Mouse (Mus musculus): ENCODE data around the gene Tmed3. TPM values are rescaled to one million over a fixed set of nuclear protein-coding genes. Genes with fewer than 3 reads are reported as not detected.

Gene Tmed3
- total and polyA plus RNA-seq, 3 experiments, result 55.4 to 84.0 (median 80.9) TPM

- dilution Hi-C loops (cut with MboI; ENCODE audit: extremely low pct_ligation_motif_present, extremely low pct_unique_long_range_greater_than_20kb, low sequenced_read_pairs), result no loop called here
- Histone ChIP-seq H3K27ac (ENCODE audit: insufficient read depth, low read depth) (no peak overlapping the region), H3K4me1 (ENCODE audit: control insufficient read depth in 1 of 2, insufficient read depth in 2 of 2) (peaks cover 3 to 8% of the 10 kb centered on the region in 2 experiments; a peak in 3 of 4 replicates), H3K4me3 (replicated peaks in 1 of 3; ENCODE audit: low read depth in 2 of 3, low read length in 2 of 3, poor library complexity in 1 of 3) (no peak overlapping the region), H3K36me3 (replicated peaks in 1 of 2; ENCODE audit: control insufficient read depth in 1 of 2, insufficient read depth in 1 of 2, low read length in 1 of 2) (no peaks in the 10 kb centered on the region), H3K27me3 (replicated peaks) (no peaks in the 10 kb centered on the region), H3K9ac (ENCODE audit: insufficient read depth, low read depth) (no peak overlapping the region), H3K9me3 (replicated peaks; ENCODE audit: low read length) (no peaks in the 10 kb centered on the region), H3K79me2 (replicated peaks; ENCODE audit: control insufficient read depth, extremely low read depth, insufficient read depth, poor library complexity, severe bottlenecking) (no peaks in the 10 kb centered on the region), H3K4me2 (ENCODE audit: insufficient read depth, low read depth, poor library complexity, severe bottlenecking) (no peak overlapping the region)
- in situ Hi-C loops (cut with MboI; ENCODE audit: low pct_ligation_motif_present, low pct_unique_long_range_greater_than_20kb, low sequenced_read_pairs), result loop anchor here (25.0 kb wide), 1 partner anchor 449 kb away; no protein-coding TSS in a partner anchor
- no peak for DNase-seq (ENCODE audit: extremely low read depth)
- TF ChIP-seq MYC (IDR thresholded peaks at IDR 0.05; ENCODE audit: low read depth, low read length) (no peak), CTCF (conservative IDR thresholded peaks at IDR 0.05 in 1 of 2, IDR thresholded peaks at IDR 0.05 in 1 of 2; ENCODE audit: low read depth in 2 of 2, low read length in 2 of 2) (peak in 1 of 2 experiments; percentile 57; a peak in 2 of 4 replicates), MXI1 (IDR thresholded peaks at IDR 0.05; ENCODE audit: low read depth, low read length) (no peak), E2F4 (IDR thresholded peaks at IDR 0.05; ENCODE audit: insufficient replicate concordance, low read depth, low read length) (no peak), MAX (IDR thresholded peaks at IDR 0.05; ENCODE audit: low read length) (no peak), RAD21 (IDR thresholded peaks at IDR 0.05; ENCODE audit: low read depth, low read length) (peak; percentile 43), NRF1 (IDR thresholded peaks at IDR 0.05; ENCODE audit: low read depth, low read length) (no peak)
Measured at GRCm38 (mm10) chr9:89686262-89686661, 18.6 kb downstream of the Tmed3 start.

- H3K27ac ChIP-seq (ENCODE audit: insufficient read depth, low read depth), result no peak overlapping the region
- H3K4me1 ChIP-seq (ENCODE audit: control insufficient read depth in 1 of 2, insufficient read depth in 2 of 2), result peaks cover 0 to 2% of the 10 kb centered on the region in 2 experiments; a peak in 1 of 4 replicates
- dilution Hi-C loops (cut with MboI; ENCODE audit: extremely low pct_ligation_motif_present, extremely low pct_unique_long_range_greater_than_20kb, low sequenced_read_pairs), result no loop called here
- no peak overlapping the region for H3K9ac ChIP-seq (ENCODE audit: insufficient read depth, low read depth)
- H3K27me3 ChIP-seq (replicated peaks), result no peaks in the 10 kb centered on the region
- TF ChIP-seq MAX (IDR thresholded peaks at IDR 0.05; ENCODE audit: low read length) (no peak), SMC3 (IDR thresholded peaks at IDR 0.05; ENCODE audit: low read depth, low read length) (peak; percentile 37), POLR2A (IDR thresholded peaks at IDR 0.05; ENCODE audit: low read depth, low read length) (no peak), KAT2A (IDR thresholded peaks at IDR 0.05; ENCODE audit: insufficient replicate concordance, low read length) (no peak), POLR2AphosphoS2 (IDR thresholded peaks at IDR 0.05; ENCODE audit: low read depth, low read length) (no peak), ELF1 (IDR thresholded peaks at IDR 0.05; ENCODE audit: low read depth, low read length) (no peak), ZMIZ1 (IDR thresholded peaks at IDR 0.05; ENCODE audit: low read depth, low read length) (no peak), RAD21 (IDR thresholded peaks at IDR 0.05; ENCODE audit: low read depth, low read length) (peak; percentile 79), CTCF (conservative IDR thresholded peaks at IDR 0.05 in 1 of 2, IDR thresholded peaks at IDR 0.05 in 1 of 2; ENCODE audit: low read depth in 2 of 2, low read length in 2 of 2) (peak; percentile 18 to 76; a peak in 2 of 4 replicates), HCFC1 (IDR thresholded peaks at IDR 0.05; ENCODE audit: low read depth, low read length) (no peak)
- no peaks in the 10 kb centered on the region for H3K9me3 ChIP-seq (replicated peaks; ENCODE audit: low read length)
- in situ Hi-C loops (cut with MboI; ENCODE audit: low pct_ligation_motif_present, low pct_unique_long_range_greater_than_20kb, low sequenced_read_pairs), result loop anchor here (25.0 kb wide), 1 partner anchor 442 kb away; no protein-coding TSS in a partner anchor
- no peak for DNase-seq (ENCODE audit: extremely low read depth)
- no peaks in the 10 kb centered on the region for H3K79me2 ChIP-seq (replicated peaks; ENCODE audit: control insufficient read depth, extremely low read depth, insufficient read depth, poor library complexity, severe bottlenecking)
- no peaks in the 10 kb centered on the region for H3K36me3 ChIP-seq (replicated peaks in 1 of 2; ENCODE audit: control insufficient read depth in 1 of 2, insufficient read depth in 1 of 2, low read length in 1 of 2)
- no peak overlapping the region for H3K4me2 ChIP-seq (ENCODE audit: insufficient read depth, low read depth, poor library complexity, severe bottlenecking)
- H3K4me3 ChIP-seq (replicated peaks in 1 of 3; ENCODE audit: low read depth in 2 of 3, low read length in 2 of 3, poor library complexity in 1 of 3), result no peak overlapping the region
Measured at GRCm38 (mm10) chr9:89678974-89679373, 25.9 kb downstream of the Tmed3 start.

All from CH12.LX (cell line).